ENCODE assay signal across 20 mouse cellular contexts in genomic region chr13:110852996-110853727, GRCm38 (mm10).
DNase-seq lines count a peak whose midpoint lies in the region; ATAC-seq and TF ChIP-seq lines count a peak whose summit lies in the region.
"Had no signal": no experiment of that assay in that cellular context is flagged by ENCODE, and none has a peak within 500 bp of the region (broad histone marks: within the 10 kb centered on the region; RNA-seq: fewer than 3 reads in every experiment).

No protein-coding gene starts in this region.

- H3K4me2 ChIP-seq in lung, embryonic 14.5 days = no peak overlapping the region
- H3K4me2 ChIP-seq in embryonic facial prominence, embryonic 14.5 days (ENCODE audit: low read depth, low read length) = no peak overlapping the region
- H3K4me2 ChIP-seq in intestine, embryonic 16.5 days (ENCODE audit: low read depth, low read length) = no peak overlapping the region
- no peak overlapping the region for H3K4me2 ChIP-seq in stomach, embryonic 16.5 days (ENCODE audit: low read depth, low read length)
- H3K4me2 ChIP-seq: heart, embryonic 12.5 days; hindbrain, embryonic 14.5 days; neural tube, embryonic 13.5 days had no signal

- no peaks in the 10 kb centered on the region for H3K9me3 ChIP-seq in lung, embryonic 14.5 days (ENCODE audit: low read depth, low read length)
- no peaks in the 10 kb centered on the region for H3K9me3 ChIP-seq in embryonic facial prominence, embryonic 14.5 days (ENCODE audit: control insufficient read depth, low read length)
- H3K9me3 ChIP-seq in intestine, embryonic 16.5 days (ENCODE audit: control insufficient read depth, low read length) = no peaks in the 10 kb centered on the region
- no peaks in the 10 kb centered on the region for H3K9me3 ChIP-seq in stomach, embryonic 16.5 days (replicated peaks; ENCODE audit: control insufficient read depth, low read length)
- H3K9me3 ChIP-seq: G1E; heart, embryonic 12.5 days; neural tube, embryonic 13.5 days had no signal

- H3K27me3 ChIP-seq in lung, embryonic 14.5 days (ENCODE audit: insufficient read depth, low read length) = no peaks in the 10 kb centered on the region
- H3K27me3 ChIP-seq in embryonic facial prominence, embryonic 14.5 days (replicated peaks; ENCODE audit: control insufficient read depth, insufficient read depth, low read length) = no peaks in the 10 kb centered on the region
- no peaks in the 10 kb centered on the region for H3K27me3 ChIP-seq in intestine, embryonic 16.5 days (replicated peaks; ENCODE audit: control insufficient read depth, insufficient read depth, low read length)
- H3K27me3 ChIP-seq in stomach, embryonic 16.5 days (ENCODE audit: control insufficient read depth, insufficient read depth, low read length) = no peaks in the 10 kb centered on the region
- H3K27me3 ChIP-seq: heart, embryonic 12.5 days; neural tube, embryonic 13.5 days had no signal

- TF ChIP-seq CTCF in lung, embryonic 14.5 days (IDR thresholded peaks at IDR 0.05; ENCODE audit: low read depth) = no peak

- no peaks in the 10 kb centered on the region for H3K4me1 ChIP-seq in lung, embryonic 14.5 days (ENCODE audit: insufficient read depth)
- peaks cover 10% of the 10 kb centered on the region; the same call in 1 of the 2 replicates for H3K4me1 ChIP-seq in embryonic facial prominence, embryonic 14.5 days (ENCODE audit: control insufficient read depth, insufficient read depth, low read length)
- H3K4me1 ChIP-seq in intestine, embryonic 16.5 days (ENCODE audit: control insufficient read depth, insufficient read depth, low read length) = no peaks in the 10 kb centered on the region
- H3K4me1 ChIP-seq in stomach, embryonic 16.5 days (ENCODE audit: control insufficient read depth, insufficient read depth, low read length) = 0 out of 2 replicates have a peak, but pooled peaks cover 3% of the 10 kb centered on the region
- H3K4me1 ChIP-seq: heart, embryonic 12.5 days; neural tube, embryonic 13.5 days had no signal

- H3K27ac ChIP-seq in lung, embryonic 14.5 days (ENCODE audit: low read depth) = no peak overlapping the region
- H3K27ac ChIP-seq in embryonic facial prominence, embryonic 14.5 days (replicated peaks; ENCODE audit: low read depth, low read length) = peak overlapping the region; percentile 10; the same call in 1 of the 2 replicates
- H3K27ac ChIP-seq in intestine, embryonic 16.5 days (ENCODE audit: low read length) = no peak overlapping the region
- H3K27ac ChIP-seq in stomach, embryonic 16.5 days (ENCODE audit: low read length) = no peak overlapping the region
- H3K27ac ChIP-seq: hindbrain, embryonic 14.5 days; liver, embryonic 14.5 days; neural tube, embryonic 13.5 days had no signal

- H3K4me3 ChIP-seq in lung, embryonic 14.5 days (ENCODE audit: low read depth, low read length) = no peak overlapping the region
- H3K4me3 ChIP-seq in embryonic facial prominence, embryonic 14.5 days (ENCODE audit: low read depth, low read length) = no peak overlapping the region
- H3K4me3 ChIP-seq in intestine, embryonic 16.5 days (ENCODE audit: low read length) = no peak overlapping the region
- H3K4me3 ChIP-seq in stomach, embryonic 16.5 days (replicated peaks; ENCODE audit: low read length) = no peak overlapping the region
- H3K4me3 ChIP-seq: heart, embryonic 12.5 days; neural tube, embryonic 13.5 days had no signal

- no peak overlapping the region for H3K9ac ChIP-seq in lung, embryonic 14.5 days
- no peak overlapping the region for H3K9ac ChIP-seq in embryonic facial prominence, embryonic 14.5 days (ENCODE audit: low read depth, low read length)
- no peak overlapping the region for H3K9ac ChIP-seq in intestine, embryonic 16.5 days (ENCODE audit: low read depth, low read length)
- no peak overlapping the region for H3K9ac ChIP-seq in stomach, embryonic 16.5 days (ENCODE audit: low read length)
- H3K9ac ChIP-seq: heart, embryonic 12.5 days; hindbrain, embryonic 14.5 days; liver, embryonic 14.5 days; neural tube, embryonic 13.5 days had no signal

- 41% methylated on average over 2 of the region's 2 CpGs for WGBS in lung, embryonic 14.5 days
- 28% methylated on average over 2 of the region's 2 CpGs for WGBS in embryonic facial prominence, embryonic 14.5 days
- 44% methylated on average over 2 of the region's 2 CpGs for WGBS in intestine, embryonic 16.5 days
- 36% methylated on average over 2 of the region's 2 CpGs for WGBS in stomach, embryonic 16.5 days

- ATAC-seq in lung, embryonic 14.5 days (ENCODE audit: insufficient read depth) = no peak
- ATAC-seq in embryonic facial prominence, embryonic 14.5 days (ENCODE audit: low read depth) = peak; percentile 93
- peak; percentile 64; the same call in 1 of the 2 replicates for ATAC-seq in intestine, embryonic 16.5 days
- ATAC-seq in stomach, embryonic 16.5 days (ENCODE audit: insufficient read depth, low FRiP score) = peak; percentile 85
- ATAC-seq: CD4-positive, CD25-positive, alpha-beta regulatory T cell, adult 4 months had no signal

- H3K36me3 ChIP-seq in lung, embryonic 14.5 days (ENCODE audit: insufficient read depth) = no peaks in the 10 kb centered on the region
- no peaks in the 10 kb centered on the region for H3K36me3 ChIP-seq in embryonic facial prominence, embryonic 14.5 days (ENCODE audit: control insufficient read depth, insufficient read depth, low read length)
- no peaks in the 10 kb centered on the region for H3K36me3 ChIP-seq in intestine, embryonic 16.5 days (ENCODE audit: control insufficient read depth, insufficient read depth, low read length)
- H3K36me3 ChIP-seq in stomach, embryonic 16.5 days (ENCODE audit: control insufficient read depth, insufficient read depth, low read length) = no peaks in the 10 kb centered on the region
- H3K36me3 ChIP-seq: G1E; heart, embryonic 12.5 days; neural tube, embryonic 13.5 days had no signal

- peak; percentile 68 for DNase-seq in lung, embryonic 14.5 days
- no peak for DNase-seq in lung, adult 18-20 months
- peak; percentile 97 for DNase-seq in embryonic facial prominence, embryonic 14.5 days (ENCODE audit: low spot score)
- DNase-seq in spleen, adult 12 weeks (ENCODE audit: low spot score) = no peak
- no peak for DNase-seq in ovary, postnatal 36 days (ENCODE audit: low spot score)
- DNase-seq: cerebellum, adult 11-12 months; cerebellum, postnatal 36 days; kidney, adult 11 months; kidney, postnatal 36 days; layer of hippocampus, adult 9-11 months; right cerebral cortex, postnatal 14 days; thymus, adult 18-20 months had no signal

Comparison
In these comparisons a context has a peak if more than half of its experiments do, and no peak if none do; other contexts are left out.
1. DNase-seq: peak in lung, embryonic 14.5 days (single experiment) and embryonic facial prominence, embryonic 14.5 days (single experiment); none in lung, adult 18-20 months (0 of 2), spleen, adult 12 weeks (single experiment) and ovary, postnatal 36 days (single experiment).